Mouse (Mus musculus) gastrocnemius, postnatal 25 days (tissue): Measurements from ENCODE around the gene Hirip3. TPM values are rescaled to one million over a fixed set of nuclear protein-coding genes. Genes with fewer than 3 reads are reported as not detected.

Source experiments
- DNase-seq: peaks from one replicate; pipeline ENCODE4 v3.0.0; 2022
- total RNA-seq, 2 experiments: library from RNA; stranded (reverse); gene quantifications; 1 replicate in 1 of 2; 2 replicates in 1 of 2; pipeline ENCODE4 v1.2.3; 2021

The Hirip3 gene
- total RNA-seq, 2 experiments from 2014 or later = 4.2 to 5.0 TPM

DNA sequence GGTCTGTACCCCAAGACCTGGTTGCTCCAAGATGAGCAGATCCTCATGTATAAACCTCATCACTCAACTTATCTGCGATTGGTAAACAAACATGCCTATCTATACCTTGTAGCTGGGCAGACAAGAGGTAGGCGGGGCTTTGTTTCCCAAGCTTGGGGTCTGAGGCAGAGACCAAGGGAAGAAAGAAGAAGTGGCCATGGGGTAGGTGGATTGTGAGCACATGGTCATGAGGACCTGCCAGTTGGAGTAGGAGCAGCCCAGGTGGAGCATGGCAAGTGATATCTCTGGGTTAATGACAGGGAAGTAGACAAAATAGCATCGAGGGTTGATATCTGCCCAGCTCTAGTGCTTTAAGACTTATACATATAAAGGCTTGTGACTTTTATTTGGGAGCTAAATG is 53.1 kb downstream of the Hirip3 start:
- DNase-seq = no peak

Other genes with a start within 250 kb of the Hirip3 start
- 10 to 100 TPM; 10.6 to 14.2 TPM for gene Nupr1, start 231.1 kb upstream of the Hirip3 start, total RNA-seq
- 10 to 100 TPM; 24.0 to 25.1 TPM for gene Sgf29, start 212.7 kb upstream of the Hirip3 start, total RNA-seq
- gene Sult1a1, start 185.5 kb upstream of the Hirip3 start, total RNA-seq = 10 to 100 TPM; 12.3 to 22.9 TPM
- gene Bola2, start 166.6 kb upstream of the Hirip3 start, total RNA-seq = 10 to 100 TPM; 33.1 to 37.0 TPM
- 1 to 10 TPM; 2.7 to 3.3 TPM for gene Slx1b, start 166.2 kb upstream of the Hirip3 start, total RNA-seq
- 1 to 10 TPM; 2.1 to 3.3 TPM for gene Coro1a, start 154.2 kb upstream of the Hirip3 start, total RNA-seq
- gene Mapk3, start 102.4 kb upstream of the Hirip3 start, total RNA-seq = 10 to 100 TPM; 21.4 to 23.8 TPM
- gene Gdpd3, start 95.6 kb upstream of the Hirip3 start, total RNA-seq = 1 to 10 TPM in 1 of 2 experiments, under 1 TPM in 1; 0.49 to 1.6 TPM
- gene Ypel3, start 85.0 kb upstream of the Hirip3 start, total RNA-seq = 10 to 100 TPM; 63.8 to 69.0 TPM
- under 1 TPM; 0.20 to 0.62 TPM for gene Tbx6, start 80.5 kb upstream of the Hirip3 start, total RNA-seq
- 10 to 100 TPM; 21.7 to 26.8 TPM for gene Ppp4c, start 69.5 kb upstream of the Hirip3 start, total RNA-seq
- 10 to 100 TPM; 50.5 to 55.3 TPM for gene Fam57b, start 64.3 kb upstream of the Hirip3 start, total RNA-seq
- not detected for gene 4930451I11Rik, start 30.3 kb upstream of the Hirip3 start, total RNA-seq
- not detected for gene Doc2a, start 14.6 kb upstream of the Hirip3 start, total RNA-seq
- 10 to 100 TPM; 11.2 to 11.8 TPM for gene Ino80e, start 405 bp downstream of the Hirip3 start, total RNA-seq
- 10 to 100 TPM; 20.3 to 26.4 TPM for gene Taok2, start 22.7 kb downstream of the Hirip3 start, total RNA-seq
- 1 to 10 TPM; 8.2 to 9.1 TPM for gene Tmem219, start 60.9 kb downstream of the Hirip3 start, total RNA-seq
- 1 to 10 TPM; 1.8 to 2.2 TPM for gene Kctd13, start 66.9 kb downstream of the Hirip3 start, total RNA-seq
- gene Asphd1, start 87.6 kb downstream of the Hirip3 start, total RNA-seq = not detected
- gene Sez6l2, start 88.6 kb downstream of the Hirip3 start, total RNA-seq = 1 to 10 TPM; 1.6 to 1.7 TPM
- 10 to 100 TPM; 30.5 to 31.2 TPM for gene Cdipt, start 113.9 kb downstream of the Hirip3 start, total RNA-seq
- gene Cdiptos, start 114.1 kb downstream of the Hirip3 start, total RNA-seq = not detected
- gene Mvp, start 152.6 kb downstream of the Hirip3 start, total RNA-seq = 10 to 100 TPM; 20.4 to 23.3 TPM
- gene Pagr1b, start 154.5 kb downstream of the Hirip3 start, total RNA-seq = not detected
- gene Pagr1a, start 155.4 kb downstream of the Hirip3 start, total RNA-seq = 1 to 10 TPM; 2.4 to 8.7 TPM
- gene Gm42742, start 159.1 kb downstream of the Hirip3 start, total RNA-seq = 10 to 100 TPM; 15.9 to 17.5 TPM
- under 1 TPM; 0.77 to 0.86 TPM for gene Prrt2, start 159.2 kb downstream of the Hirip3 start, total RNA-seq
- gene Maz, start 165.1 kb downstream of the Hirip3 start, total RNA-seq = 10 to 100 TPM; 64.0 to 66.1 TPM
- gene Kif22, start 180.5 kb downstream of the Hirip3 start, total RNA-seq = 1 to 10 TPM; 1.8 to 2.3 TPM
- not detected for gene Zg16, start 225.4 kb downstream of the Hirip3 start, total RNA-seq
- under 1 TPM; 0.59 to 0.91 TPM for gene AI467606, start 229.4 kb downstream of the Hirip3 start, total RNA-seq